Mouse (Mus musculus): ENCODE measurements around the gene Slc25a10. TPM values are rescaled to one million over a fixed set of nuclear protein-coding genes. Genes with fewer than 3 reads are reported as not detected.

Slc25a10 gene
- total RNA-seq (2021): 10 to 100 TPM; 19.6 to 20.0 TPM
- long read RNA-seq, experiment 1, transcript Slc25a10-201 (11 exons, 2,023 nt): major isoform, 35 of 40 reads
- long read RNA-seq, experiment 1, partial matches to known transcripts: 4 of 40 reads
- long read RNA-seq, experiment 1, other reads (novel, unspliced or antisense): 1 of 40 reads
- long read RNA-seq, experiment 2, transcript Slc25a10-201 (11 exons, 2,023 nt): major isoform, 26 of 32 reads
- long read RNA-seq, experiment 2, partial matches to known transcripts: 0 of 32 reads
- long read RNA-seq, experiment 2, other reads (novel, unspliced or antisense): 4 of 32 reads

DNA sequence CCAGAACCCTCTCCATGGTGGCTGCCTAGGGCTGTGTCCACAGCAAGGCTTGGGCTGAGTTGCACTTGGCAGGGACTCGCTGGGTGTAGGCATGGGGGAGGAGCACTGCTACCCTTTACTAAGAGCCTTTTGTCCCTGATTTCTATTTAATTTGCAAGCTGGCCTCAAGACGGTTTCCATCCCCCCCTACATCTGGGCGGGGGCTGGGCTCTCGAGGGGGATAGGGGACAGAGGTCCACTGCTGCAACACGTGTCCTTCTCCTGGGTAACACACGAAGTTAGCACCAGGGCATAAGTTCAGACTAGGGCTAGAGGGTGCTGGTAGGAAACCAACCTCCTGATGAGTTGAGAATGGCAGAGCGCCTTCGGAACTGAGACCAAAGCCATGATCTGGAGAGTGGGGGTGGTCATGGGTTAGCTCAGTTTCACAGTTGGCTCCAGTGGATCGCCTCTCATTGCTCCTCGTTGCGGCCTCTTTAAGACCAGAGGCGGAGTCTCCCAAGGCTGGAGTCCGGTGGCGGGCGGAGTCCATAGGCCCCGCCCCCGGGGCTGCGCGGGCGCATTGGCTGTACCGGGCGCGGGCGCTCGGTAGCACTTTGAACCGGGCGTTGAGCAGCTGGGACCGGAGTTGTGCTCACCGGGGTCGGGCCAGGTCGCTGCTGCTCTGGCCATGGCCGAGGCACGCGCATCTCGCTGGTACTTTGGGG is at the start of gene Slc25a10:
Gene Slc25a10 (plus strand): TSS at position 524 of the 707 bp plus-strand sequence.
- peak; percentile 76 to 90 for DNase-seq (ENCODE audit: low spot score in 2 of 2)

DNA sequence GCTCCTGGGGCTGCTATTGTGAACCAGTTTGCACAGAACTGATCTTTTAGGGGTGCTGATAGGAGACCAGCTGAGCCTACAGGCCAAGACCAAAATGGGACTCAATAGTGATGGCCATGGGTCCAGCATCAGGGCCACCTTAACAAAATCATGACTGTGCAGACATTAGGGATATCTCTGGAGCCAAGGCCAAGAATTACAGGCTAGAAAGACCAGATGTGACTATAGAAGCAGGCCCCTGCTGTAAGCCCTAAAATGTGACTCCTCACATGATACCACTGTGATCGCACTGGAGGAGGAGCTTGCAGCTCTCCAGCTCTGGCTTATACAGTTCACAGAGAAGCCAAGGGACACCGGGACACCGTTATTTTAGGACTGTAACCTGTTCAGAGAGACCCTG is 49.3 kb upstream of the Slc25a10 start, which contains the start of gene Tspan10:
Gene Tspan10 (plus strand): TSS at position 301 of the 400 bp plus-strand sequence.
- DNase-seq (ENCODE audit: low spot score in 2 of 2): no peak

DNA sequence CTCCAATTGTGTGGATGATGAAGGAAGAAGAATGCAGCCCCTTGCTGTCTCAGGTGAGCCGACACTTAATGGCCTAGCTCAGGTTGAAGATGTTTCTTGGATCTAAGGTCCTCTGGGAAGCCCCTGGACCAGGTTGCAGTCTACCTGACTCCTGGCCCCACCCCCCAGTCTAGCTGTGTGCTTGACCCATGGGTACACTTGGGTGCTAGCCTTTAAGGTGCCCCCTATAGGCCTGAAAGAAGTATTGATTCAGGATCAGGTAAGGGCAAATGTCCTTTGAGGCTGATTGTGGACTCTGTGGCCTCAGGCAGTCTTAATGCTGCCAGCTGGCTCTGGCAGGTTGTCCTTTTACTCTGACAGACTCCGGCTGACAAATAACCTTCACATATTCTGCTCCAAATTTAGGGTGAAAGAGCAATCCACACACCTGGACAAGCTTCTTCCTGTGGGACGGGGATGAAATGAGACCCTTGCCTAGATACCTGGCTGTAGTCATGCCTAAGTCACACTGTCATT is 48.8 kb upstream of the Slc25a10 start:
- no peak for DNase-seq (ENCODE audit: low spot score in 2 of 2)

DNA sequence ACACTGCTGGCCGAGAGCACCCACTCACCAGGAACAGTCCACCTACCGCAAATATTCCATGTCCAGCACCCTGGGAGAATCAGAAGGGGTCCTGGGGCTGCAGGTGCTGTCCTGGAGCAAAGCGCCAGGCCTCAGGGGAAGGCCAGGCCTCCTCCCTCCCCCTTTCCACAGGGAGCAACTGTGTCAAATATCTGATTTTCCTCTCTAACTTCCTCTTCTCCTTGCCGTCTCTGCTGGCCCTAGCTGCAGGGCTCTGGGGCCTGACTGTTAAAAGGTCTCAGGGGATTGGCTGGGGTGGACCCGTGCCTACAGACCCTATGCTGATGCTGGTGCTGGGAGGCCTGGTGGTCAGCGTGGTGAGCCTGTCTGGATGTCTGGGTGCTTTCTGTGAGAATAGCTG is 47.5 kb upstream of the Slc25a10 start:
- no peak for DNase-seq (ENCODE audit: low spot score in 2 of 2)

DNA sequence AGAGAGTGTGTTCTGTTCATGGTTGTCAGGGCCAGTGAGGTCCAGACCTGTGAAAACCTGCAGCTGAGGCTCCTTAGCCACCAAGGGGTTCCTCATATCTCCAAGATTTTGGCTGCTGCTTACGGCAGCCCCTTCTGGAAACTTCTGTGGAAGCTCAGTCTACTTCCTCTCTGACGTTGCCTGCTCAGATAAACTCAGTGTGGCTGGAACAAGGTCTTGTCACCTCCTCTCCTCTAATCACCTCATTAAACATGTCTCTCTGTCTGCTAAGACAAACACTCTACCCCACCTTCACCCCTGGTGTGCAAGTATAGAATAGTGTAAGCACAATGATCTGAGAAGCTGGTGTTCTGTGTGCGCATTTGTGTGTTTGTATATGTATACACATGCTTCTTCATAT is 46.2 kb upstream of the Slc25a10 start:
- DNase-seq (ENCODE audit: low spot score in 2 of 2): no peak

GRCm38 (mm10) chr11:120447179-120447578 is 44.5 kb upstream of the Slc25a10 start:
- no peak for DNase-seq (ENCODE audit: low spot score in 2 of 2)

DNA sequence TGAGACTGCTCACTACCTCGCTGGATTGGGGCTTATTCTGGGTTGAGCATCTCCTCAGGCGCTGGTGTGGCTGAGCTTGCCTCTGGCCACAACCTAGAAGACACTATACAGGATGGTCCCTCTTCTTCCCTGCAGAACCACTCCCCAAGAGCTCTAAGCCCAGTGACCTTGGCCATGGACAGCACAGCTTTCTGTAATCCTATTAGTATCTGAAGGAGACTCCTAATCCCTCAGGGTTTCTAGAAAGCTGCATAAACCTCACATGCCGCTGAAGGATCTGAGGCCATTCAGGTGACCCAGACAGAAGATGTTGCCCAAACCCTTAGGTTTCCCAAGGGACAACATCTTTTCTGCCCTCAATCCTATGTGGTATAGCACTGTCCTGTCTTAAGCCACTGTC is 39.4 kb upstream of the Slc25a10 start:
- no peak for DNase-seq (ENCODE audit: low spot score in 2 of 2)

DNA sequence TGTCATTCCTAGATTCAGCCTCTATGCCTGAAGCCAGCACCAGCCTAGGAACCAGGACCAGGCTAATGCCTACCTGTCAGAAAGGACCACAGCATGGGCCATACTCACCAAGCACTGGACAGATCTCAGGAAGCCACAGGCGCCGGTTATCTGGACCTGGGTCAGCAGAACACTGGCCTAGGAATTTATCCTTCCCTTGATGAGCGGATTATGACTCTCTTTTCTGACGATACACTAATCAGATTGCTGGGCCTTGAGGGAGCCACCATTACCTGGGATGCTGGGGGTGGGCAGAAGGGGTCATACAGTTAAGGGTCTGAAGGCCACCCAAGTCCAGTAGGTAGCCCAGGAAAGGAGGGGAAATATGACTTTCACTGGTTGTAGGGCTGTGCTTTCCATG is 38.3 kb upstream of the Slc25a10 start, which contains the start of gene Pde6g:
Gene Pde6g (minus strand): TSS at position 195 of the 400 bp plus-strand sequence.
- no peak for DNase-seq (ENCODE audit: low spot score in 2 of 2)

DNA sequence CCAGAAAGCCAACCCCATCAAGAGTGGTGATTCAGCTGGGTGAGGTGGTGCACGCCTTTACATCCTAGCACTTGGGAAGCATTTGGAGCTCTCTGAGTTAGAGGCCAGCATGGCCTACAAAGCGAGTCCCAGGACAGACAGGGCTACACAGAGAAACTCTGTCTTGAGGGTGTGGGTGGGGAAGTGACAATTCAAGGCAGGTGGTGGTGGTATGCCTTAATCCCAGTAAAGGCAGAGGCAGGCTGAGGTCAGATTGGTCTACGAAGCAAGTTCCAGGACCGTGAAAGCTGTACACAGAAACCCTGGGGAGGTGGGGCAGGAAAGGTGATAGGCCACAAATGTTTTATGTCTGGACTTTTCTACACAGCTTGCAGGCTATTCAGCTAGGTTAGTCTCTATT is 36.7 kb upstream of the Slc25a10 start:
- no peak for DNase-seq (ENCODE audit: low spot score in 2 of 2)

- no peak for DNase-seq (ENCODE audit: low spot score in 2 of 2)
Observed at GRCm38 (mm10) chr11:120455413-120455812, 36.2 kb upstream of the Slc25a10 start.

- no peak for DNase-seq (ENCODE audit: low spot score in 2 of 2)
Observed at GRCm38 (mm10) chr11:120457370-120457769, 34.3 kb upstream of the Slc25a10 start.

GRCm38 (mm10) chr11:120457772-120458751 is 33.6 kb upstream of the Slc25a10 start, which contains the start of the genes Oxld1 and Ccdc137:
Oxld1 (minus strand) TSS chr11:120458068.
Ccdc137 (plus strand) TSS chr11:120458115.
- DNase-seq (ENCODE audit: low spot score in 2 of 2): peak; percentile 47 to 79

GRCm38 (mm10) chr11:120458847-120459597 is 32.6 kb upstream of the Slc25a10 start:
- DNase-seq (ENCODE audit: low spot score in 2 of 2): no peak

DNA sequence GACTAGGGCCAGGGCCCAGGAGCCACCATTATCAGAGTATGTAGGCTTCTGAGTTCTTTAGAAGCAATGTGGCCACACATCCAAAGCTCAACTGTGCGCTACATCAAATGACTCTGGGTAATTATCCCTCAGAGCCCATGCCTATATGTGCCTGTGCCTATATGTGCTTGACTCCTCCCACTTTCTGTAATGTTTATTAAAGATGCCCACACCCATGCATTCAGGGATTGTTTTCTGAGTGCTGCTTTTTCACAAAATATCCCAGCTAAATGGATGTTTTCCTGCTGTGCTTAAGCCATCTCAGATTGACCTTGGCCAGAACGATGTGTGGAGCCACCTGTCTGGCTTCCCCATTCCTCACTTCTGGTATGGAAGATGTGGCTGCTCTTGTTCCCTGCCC is 28.1 kb upstream of the Slc25a10 start:
- DNase-seq (ENCODE audit: low spot score in 2 of 2): no peak

- no peak for DNase-seq (ENCODE audit: low spot score in 2 of 2)
Observed at GRCm38 (mm10) chr11:120464365-120464764, 27.3 kb upstream of the Slc25a10 start.

DNA sequence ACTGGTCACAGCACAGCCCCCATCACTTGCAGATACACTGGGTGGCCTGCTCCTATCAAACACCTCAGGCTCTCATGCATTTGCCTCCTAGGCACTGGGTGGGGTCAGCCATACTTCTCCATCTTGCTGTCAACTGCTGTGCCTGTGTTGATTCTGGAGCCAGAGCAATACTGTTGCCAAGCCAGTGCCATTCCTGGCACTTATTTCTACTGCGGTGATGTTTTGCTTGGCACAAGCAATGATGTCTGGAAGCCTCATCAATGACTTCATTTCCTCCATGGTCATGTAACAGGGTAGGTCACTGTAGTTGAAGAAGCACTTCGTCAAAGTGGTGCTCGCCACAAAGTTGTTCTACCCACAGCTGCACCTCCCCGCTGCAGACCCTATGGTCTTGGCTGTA is 26.1 kb upstream of the Slc25a10 start:
- DNase-seq (ENCODE audit: low spot score in 2 of 2): no peak

GRCm38 (mm10) chr11:120467051-120467735 is 24.4 kb upstream of the Slc25a10 start, which contains the start of gene Arl16:
Arl16 (minus strand) TSS chr11:120467607.
- DNase-seq (ENCODE audit: low spot score in 2 of 2): peak; percentile 85 to 93

GRCm38 (mm10) chr11:120467736-120468092 is 23.9 kb upstream of the Slc25a10 start:
- no peak for DNase-seq (ENCODE audit: low spot score in 2 of 2)

GRCm38 (mm10) chr11:120472052-120472451 is 19.6 kb upstream of the Slc25a10 start:
- no peak for DNase-seq (ENCODE audit: low spot score in 2 of 2)

All from gastrocnemius, postnatal 4 days (tissue).